Mouse (Mus musculus) liver, postnatal 0 days (tissue): ENCODE results near the gene Macf1. TPM values are rescaled to one million over a fixed set of nuclear protein-coding genes. Genes with fewer than 3 reads are reported as not detected.

ENCODE experiments used
- ATAC-seq: fragments of 200-750 bp; cut with Nextera tagmentation; 2 replicates; pipeline ENCODE4 v1.8.0; 2017; ENCODE audit warnings: mild to moderate bottlenecking, moderate library complexity
- DNase-seq: peaks from one replicate; pipeline ENCODE4 v3.0.0-alpha.2; 2016
- H3K27ac ChIP-seq: fragments of 300-500 bp; sonication (generic); 2 replicates; pipeline ENCODE4 v1.5.1; 2014; ENCODE audit warnings: antibody characterized with exemption, moderate library complexity, mild to moderate bottlenecking, low read depth
- H3K27me3 ChIP-seq: fragments of 300-500 bp; sonication (generic); 2 replicates; pipeline ENCODE4 v1.6.1; 2014; ENCODE audit warnings: low read length, control low read depth, mixed read lengths; ENCODE audit not compliant: insufficient read depth
- H3K36me3 ChIP-seq: fragments of 300-500 bp; sonication (generic); replicated peaks from 2 replicates; pipeline ENCODE4 v1.6.1; 2014; ENCODE audit warnings: mild to moderate bottlenecking, control low read depth, low read length, moderate library complexity, mixed read lengths; ENCODE audit not compliant: insufficient read depth
- H3K4me1 ChIP-seq: fragments of 300-500 bp; sonication (generic); 2 replicates; pipeline ENCODE4 v1.6.1; 2014; ENCODE audit warnings: antibody characterized with exemption, mild to moderate bottlenecking, control low read depth; ENCODE audit not compliant: insufficient read depth
- H3K4me2 ChIP-seq: fragments of 300-500 bp; sonication (generic); 2 replicates; pipeline ENCODE4 v1.6.1; 2014; ENCODE audit warnings: low read depth, mild to moderate bottlenecking, low read length, moderate library complexity, mixed read lengths
- H3K4me3 ChIP-seq: fragments of 300-500 bp; sonication (generic); 2 replicates; pipeline ENCODE4 v1.5.1; 2014; ENCODE audit warnings: low read depth, low read length
- H3K9ac ChIP-seq: fragments of 300-500 bp; sonication (generic); replicated peaks from 2 replicates; pipeline ENCODE4 v1.6.1; 2014; ENCODE audit warnings: mild to moderate bottlenecking, moderate library complexity
- H3K9me3 ChIP-seq: fragments of 300-500 bp; sonication (generic); 2 replicates; pipeline ENCODE4 v1.6.1; 2016; ENCODE audit warnings: mild to moderate bottlenecking, control low read depth, low read length, mixed read lengths
- CTCF ChIP-seq: sonication (generic); IDR thresholded peaks from 2 replicates; pipeline ENCODE4 v1.5.1; 2016; ENCODE audit warnings: antibody characterized with exemption, low read depth
- EP300 ChIP-seq: IDR thresholded peaks from 2 replicates; pipeline ENCODE4 v1.6.1; 2016; ENCODE audit warnings: antibody characterized with exemption, low read depth, mild to moderate bottlenecking
- WGBS: fragments of 180-500 bp; shearing (Covaris S2); extraction: QIAGEN DNeasy Blood & Tissue Kit; methylation state at CpG from one replicate; pipeline ENCODE4 v1.1.7; 2014; ENCODE audit not compliant: insufficient replicate concordance; 5-methylcytosine and 5-hydroxymethylcytosine counted together
- polyA plus RNA-seq: library from polyadenylated mRNA; unstranded; fragments of >200 nt; fragmentation: Nextera tagmentation; extraction: Ambion mirVana; gene quantifications from 2 replicates; pipeline ENCODE4 v1.2.1, GENCODE M21; 2015

Macf1 gene
- polyA plus RNA-seq, 1 experiment from 2014 or later = 11.3 TPM

DNA sequence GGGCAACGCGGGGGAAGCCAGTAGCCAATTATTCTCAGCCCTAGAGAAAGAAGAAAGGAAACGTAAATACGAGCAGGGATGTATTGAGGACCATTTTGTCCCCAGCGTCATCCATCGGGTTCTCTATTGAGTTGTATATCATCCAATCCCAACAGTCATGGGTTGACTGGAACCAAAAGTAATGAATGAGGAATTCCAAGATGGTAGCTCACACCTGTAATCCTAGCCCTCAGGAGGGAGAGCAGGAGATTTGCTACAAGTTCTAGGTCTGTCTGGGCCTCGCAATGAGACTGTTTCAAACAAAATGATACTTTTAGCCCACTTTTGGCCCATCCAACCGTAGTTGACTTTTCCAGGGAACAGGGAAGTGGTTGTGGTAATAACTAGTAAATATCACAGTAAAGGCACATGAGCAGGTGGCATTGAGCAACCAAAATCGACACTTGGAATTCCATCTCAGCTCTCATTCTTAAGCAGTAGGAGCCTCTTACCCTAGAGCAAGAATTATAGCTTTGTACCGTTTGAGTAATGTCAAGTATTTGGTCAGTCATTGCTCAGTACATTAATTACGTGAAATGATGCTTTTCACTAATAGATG lies 18.4 kb downstream of the Macf1 start:
- ATAC-seq = no peak

DNA sequence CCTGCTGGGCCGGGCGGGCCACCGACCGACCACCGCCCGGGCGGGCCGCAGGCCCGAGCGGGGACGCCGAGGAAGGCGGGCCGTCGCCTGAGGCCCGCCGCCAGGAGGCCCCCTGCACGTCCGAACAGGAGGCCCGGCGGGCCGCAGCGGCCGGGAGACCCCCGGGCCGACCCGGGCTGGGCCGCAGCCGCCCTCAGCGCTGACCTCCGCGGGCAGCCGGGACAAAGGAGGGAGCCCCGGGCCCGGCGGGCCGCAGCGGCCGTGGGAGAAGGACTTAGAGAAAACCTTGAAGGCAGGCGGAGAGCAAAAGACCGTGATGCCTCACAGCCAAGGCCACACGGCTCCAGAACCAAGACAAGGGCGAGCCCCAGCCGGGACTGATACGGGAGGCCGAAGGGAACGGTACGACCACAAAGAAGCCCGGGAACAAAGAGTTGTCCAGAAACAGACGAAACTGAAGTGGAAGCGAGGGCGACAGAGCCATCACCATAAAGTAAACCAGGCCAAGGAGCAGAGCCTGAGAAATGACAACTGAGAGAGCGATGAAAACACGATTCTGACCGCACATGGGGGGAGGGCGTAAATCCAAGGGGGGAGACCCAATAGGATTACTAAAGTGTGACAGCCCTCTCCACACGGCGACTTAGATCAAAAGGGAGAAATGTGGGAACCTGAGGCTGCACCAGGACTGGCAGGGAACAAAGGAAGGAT lies 19.1 kb downstream of the Macf1 start:
- 1% methylated on average over 48 of the region's 58 CpGs for WGBS
- Histone ChIP-seq H3K27ac (peak overlapping the region; percentile 94), H3K9me3 (no peaks in the 10 kb centered on the region), H3K27me3 (no peaks in the 10 kb centered on the region), H3K4me2 (peak overlapping the region; percentile 83), H3K9ac (peak overlapping the region; percentile 82), H3K4me1 (peaks cover 21% of the 10 kb centered on the region), H3K4me3 (peak overlapping the region; percentile 64), H3K36me3 (no peaks in the 10 kb centered on the region)
- DNase-seq = peak; percentile 56
- ATAC-seq = peak; percentile 11; the same call in 1 of the 2 replicates
- TF ChIP-seq CTCF = no peak
- no peak for TF ChIP-seq EP300

More for the DNA sequence above, 18.4 kb downstream of the Macf1 start:
- WGBS = 54% methylated on average over 11 of the region's 11 CpGs
- Histone ChIP-seq H3K4me3 (peak overlapping the region; percentile 64), H3K27ac (peak overlapping the region; percentile 94), H3K9ac (peak overlapping the region; percentile 82), H3K4me2 (peak overlapping the region; percentile 83), H3K36me3 (no peaks in the 10 kb centered on the region), H3K27me3 (no peaks in the 10 kb centered on the region), H3K4me1 (peaks cover 21% of the 10 kb centered on the region), H3K9me3 (no peaks in the 10 kb centered on the region)
- TF ChIP-seq EP300 = no peak
- no peak for TF ChIP-seq CTCF
- DNase-seq = no peak

- H3K4me1 ChIP-seq = peaks cover 21% of the 10 kb centered on the region
- no peaks in the 10 kb centered on the region for H3K27me3 ChIP-seq
- H3K4me2 ChIP-seq = peak overlapping the region; percentile 83
- no peaks in the 10 kb centered on the region for H3K9me3 ChIP-seq
- WGBS = 3% methylated on average over 67 of the region's 125 CpGs
- ATAC-seq (peak; percentile 88), DNase-seq (peak; percentile 84)
- H3K9ac ChIP-seq = peak overlapping the region; percentile 82
- H3K27ac ChIP-seq = peak overlapping the region; percentile 94
- H3K36me3 ChIP-seq = no peaks in the 10 kb centered on the region
- peak overlapping the region; percentile 64 for H3K4me3 ChIP-seq
- TF ChIP-seq CTCF (no peak), EP300 (no peak)
These were observed 19.9 kb downstream of the Macf1 start for GRCm38 (mm10) chr4:123664021-123664950.

GRCm38 (mm10) chr4:123663688-123663965 lies 20.5 kb downstream of the Macf1 start:
- H3K4me2 ChIP-seq = peak overlapping the region; percentile 83
- H3K4me1 ChIP-seq = peaks cover 21% of the 10 kb centered on the region
- no peaks in the 10 kb centered on the region for H3K36me3 ChIP-seq
- DNase-seq (peak; percentile 37), ATAC-seq (no peak)
- under 1% methylated on average over 11 of the region's 12 CpGs for WGBS
- H3K9ac ChIP-seq = peak overlapping the region; percentile 82
- no peaks in the 10 kb centered on the region for H3K9me3 ChIP-seq
- H3K27ac ChIP-seq = peak overlapping the region; percentile 94
- H3K27me3 ChIP-seq = no peaks in the 10 kb centered on the region
- peak overlapping the region; percentile 64 for H3K4me3 ChIP-seq
- no peak for TF ChIP-seq EP300
- TF ChIP-seq CTCF = no peak

GRCm38 (mm10) chr4:123662914-123663687 lies 21.1 kb downstream of the Macf1 start:
- H3K4me1 ChIP-seq = peaks cover 21% of the 10 kb centered on the region
- H3K27ac ChIP-seq = peak overlapping the region; percentile 94
- H3K9ac ChIP-seq = peak overlapping the region; percentile 82
- H3K9me3 ChIP-seq = no peaks in the 10 kb centered on the region
- 4% methylated on average over 15 of the region's 15 CpGs for WGBS
- H3K4me3 ChIP-seq = peak overlapping the region; percentile 64
- TF ChIP-seq EP300 (no peak), CTCF (no peak)
- DNase-seq = no peak
- H3K27me3 ChIP-seq = no peaks in the 10 kb centered on the region
- H3K36me3 ChIP-seq = no peaks in the 10 kb centered on the region
- ATAC-seq = no peak
- peak overlapping the region; percentile 83 for H3K4me2 ChIP-seq
